Mouse (Mus musculus): ENCODE results near the gene 1600002K03Rik.

GRCm38 (mm10) chr10:80188453-80189024, 15.8 kb downstream of the 1600002K03Rik start:
- TF ChIP-seq TAL1 (IDR thresholded peaks at IDR 0.05; ENCODE audit: low read length) (no peak), GATA1 (IDR thresholded peaks at IDR 0.05; ENCODE audit: low read length) (no peak)
